In the genomic region with DNA sequence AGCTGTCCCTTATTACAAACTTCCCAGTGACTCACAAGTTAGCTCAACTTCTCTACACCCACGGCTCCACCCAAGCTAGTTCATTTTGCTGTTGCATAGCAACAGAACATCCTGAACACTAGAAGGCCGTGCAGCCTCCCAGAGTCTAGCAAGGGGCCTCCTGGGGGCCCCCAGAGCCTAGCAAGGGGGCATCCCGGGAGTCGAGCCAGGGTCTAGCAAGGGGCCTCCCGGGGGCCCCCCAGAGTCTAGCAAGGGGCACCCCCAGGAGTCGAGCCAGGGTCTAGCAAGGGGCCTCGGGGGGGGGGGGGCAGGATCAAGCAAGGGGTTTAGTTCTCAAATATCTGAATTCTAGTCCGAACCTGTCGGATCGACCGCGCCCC, we compare ENCODE assay signal across 8 mouse cellular contexts. TPM values are rescaled to one million over a fixed set of nuclear protein-coding genes. Genes with fewer than 3 reads are reported as not detected.
DNase-seq lines count a peak whose midpoint lies in the region; ATAC-seq and TF ChIP-seq lines count a peak whose summit lies in the region.

No protein-coding gene starts in this region.

- TF ChIP-seq EP300 in lung, postnatal 0 days (IDR thresholded peaks at IDR 0.05) = no peak; the same call in 1 of the 2 replicates

- in situ Hi-C loops in ES-E14 (cut with MboI; ENCODE audit: low sequenced_read_pairs in 2 of 2, unreplicated experiment in 2 of 2) = no loop called here

- WGBS in forebrain, embryonic 13.5 days = under 1% methylated on average over 12 of the region's 12 CpGs
- under 1% methylated on average over 11 of the region's 12 CpGs for WGBS in lung, postnatal 0 days

- H3K4me3 ChIP-seq in ES-E14 (ENCODE audit: insufficient read depth in 1 of 2, low read depth in 1 of 2, low read length in 2 of 2, poor library complexity in 1 of 2, severe bottlenecking in 1 of 2) = peak overlapping the region; percentile 77 to 99
- H3K4me3 ChIP-seq in forebrain, embryonic 13.5 days = peak overlapping the region; percentile 69
- peak overlapping the region; percentile 75 for H3K4me3 ChIP-seq in lung, postnatal 0 days (ENCODE audit: low read depth, low read length)

- H3K9me3 ChIP-seq in ES-E14 (ENCODE audit: control insufficient read depth, insufficient read depth, low read depth, low read length) = no peaks in the 10 kb centered on the region
- H3K9me3 ChIP-seq in forebrain, embryonic 13.5 days (replicated peaks) = no peaks in the 10 kb centered on the region
- no peaks in the 10 kb centered on the region for H3K9me3 ChIP-seq in lung, postnatal 0 days (ENCODE audit: low read length)

- no peaks in the 10 kb centered on the region for H3K27me3 ChIP-seq in forebrain, embryonic 13.5 days
- no peaks in the 10 kb centered on the region for H3K27me3 ChIP-seq in lung, postnatal 0 days (replicated peaks; ENCODE audit: insufficient read depth, low read length)

- TF ChIP-seq CTCF in lung, postnatal 0 days (IDR thresholded peaks at IDR 0.05) = no peak

- peaks cover 14% of the 10 kb centered on the region for H3K36me3 ChIP-seq in ES-E14 (ENCODE audit: control insufficient read depth, insufficient read depth, low read length, poor library complexity, severe bottlenecking)
- H3K36me3 ChIP-seq in forebrain, embryonic 13.5 days (ENCODE audit: poor library complexity, severe bottlenecking) = peaks cover 27% of the 10 kb centered on the region
- peaks cover 10% of the 10 kb centered on the region; the same call in 1 of the 2 replicates for H3K36me3 ChIP-seq in lung, postnatal 0 days (ENCODE audit: insufficient read depth, low read length)

- H3K4me2 ChIP-seq in forebrain, embryonic 13.5 days = peak overlapping the region; percentile 72
- peak overlapping the region; percentile 72 for H3K4me2 ChIP-seq in lung, postnatal 0 days (replicated peaks; ENCODE audit: low read depth, low read length)

- ATAC-seq in forebrain, embryonic 13.5 days = peak; percentile 57
- ATAC-seq in lung, postnatal 0 days = peak; percentile 67

- intact Hi-C loops in heart, postnatal 14 days (cut with DNase I) = loop anchor here (2.0 to 5.0 kb wide), 2 partner anchors 150 to 223 kb away; no protein-coding TSS in a partner anchor

- H3K9ac ChIP-seq in ES-E14 (ENCODE audit: insufficient read depth, low read depth, low read length, poor library complexity, severe bottlenecking) = peak overlapping the region; percentile 84
- H3K9ac ChIP-seq in forebrain, embryonic 13.5 days = peak overlapping the region; percentile 68
- peak overlapping the region; percentile 74 for H3K9ac ChIP-seq in lung, postnatal 0 days (replicated peaks; ENCODE audit: low read depth)

- peak; percentile 43 for DNase-seq in ES-E14 (ENCODE audit: low read depth, low spot score)
- peak; percentile 49 for DNase-seq in brain, embryonic 18.5 days (ENCODE audit: low read depth, low spot score)
- peak; percentile 65 to 66 for DNase-seq in heart, postnatal 14 days
- peak; percentile 49 to 61 for DNase-seq in layer of hippocampus, adult 8-10 months (ENCODE audit: low spot score in 2 of 2)
- DNase-seq in lung, postnatal 0 days (ENCODE audit: low spot score) = peak; percentile 96
- peak; percentile 68 for DNase-seq in ovary, adult 18-20 months (ENCODE audit: low spot score)
- DNase-seq in thymus, postnatal 0 days (ENCODE audit: low spot score) = peak; percentile 84

- no peaks in the 10 kb centered on the region for H3K4me1 ChIP-seq in ES-E14 (ENCODE audit: control insufficient read depth in 2 of 2, insufficient read depth in 2 of 2, low read length in 2 of 2, poor library complexity in 1 of 2)
- peaks cover 36% of the 10 kb centered on the region for H3K4me1 ChIP-seq in forebrain, embryonic 13.5 days
- H3K4me1 ChIP-seq in lung, postnatal 0 days (ENCODE audit: insufficient read depth, low read depth, low read length) = peaks cover 5% of the 10 kb centered on the region

- peak overlapping the region; percentile 51; the same call in 1 of the 2 replicates for H3K27ac ChIP-seq in ES-E14 (ENCODE audit: insufficient read depth, low read depth, low read length, poor library complexity, severe bottlenecking)
- peak overlapping the region; percentile 94 for H3K27ac ChIP-seq in forebrain, embryonic 13.5 days
- peak overlapping the region; percentile 98 for H3K27ac ChIP-seq in lung, postnatal 0 days (ENCODE audit: low read length)

TF ChIP-seq in ES-E14, 5 proteins besides CTCF, POLR2A, EP300 and RAD21:
- no peak for TF ChIP-seq ZNF384 (IDR thresholded peaks at IDR 0.05; ENCODE audit: low read depth, low read length)
- TF ChIP-seq MAFK (IDR thresholded peaks at IDR 0.05; ENCODE audit: insufficient read depth, low read depth, low read length) = no peak
- no peak for TF ChIP-seq ZC3H11A (IDR thresholded peaks at IDR 0.05; ENCODE audit: borderline replicate concordance, low read depth, low read length)
- no peak for TF ChIP-seq CHD2 (IDR thresholded peaks at IDR 0.05; ENCODE audit: low read depth, low read length)
- no peak for TF ChIP-seq HCFC1 (IDR thresholded peaks at IDR 0.05; ENCODE audit: borderline replicate concordance, insufficient read depth, low read length)

RNA-seq across cellular contexts. Expression of a gene that starts 0.8 kb away (rescaled TPM):
- 54.3 and 85.8 TPM in 2 replicates for total RNA-seq in ES-E14 (2012; rRNA removed)
- 225 and 238 TPM in 2 replicates for polyA plus RNA-seq in forebrain, embryonic 13.5 days (2015; fragmentation: Nextera tagmentation; extraction: Ambion mirVana)
- 10 to 100 TPM; 60.7 to 66.1 TPM for total RNA-seq in heart, postnatal 14 days (2021)
- 100 to 1,000 TPM in 1 of 4 experiments, 10 to 100 TPM in 3; 89.0 to 103 (median 98.2) TPM for total RNA-seq in layer of hippocampus, adult 8-10 months (2022)
- 166 and 171 TPM in 2 replicates for polyA plus RNA-seq in lung, postnatal 0 days (2015; fragmentation: Nextera tagmentation; extraction: Ambion mirVana)
- polyA plus RNA-seq in thymus, postnatal 0 days (2015; fragmentation: Nextera tagmentation; extraction: Ambion mirVana) = 165 and 186 TPM in 2 replicates

RNA-seq across cellular contexts. Expression of a gene that starts 38.8 kb away (rescaled TPM):
- 1.5 and 3.5 TPM in 2 replicates for total RNA-seq in ES-E14 (2012; rRNA removed)
- 0.10 and 0.40 TPM in 2 replicates for polyA plus RNA-seq in forebrain, embryonic 13.5 days (2015; fragmentation: Nextera tagmentation; extraction: Ambion mirVana)
- total RNA-seq in heart, postnatal 14 days (2021) = under 1 TPM; 0.10 to 0.14 TPM
- total RNA-seq in layer of hippocampus, adult 8-10 months (2022) = under 1 TPM in 1 of 4 experiments, not detected in 3; 0.17 TPM
- 2.5 and 3.5 TPM in 2 replicates for polyA plus RNA-seq in lung, postnatal 0 days (2015; fragmentation: Nextera tagmentation; extraction: Ambion mirVana)
- polyA plus RNA-seq in thymus, postnatal 0 days (2015; fragmentation: Nextera tagmentation; extraction: Ambion mirVana) = 0.68 and 0.82 TPM in 2 replicates

Comparison
In these comparisons a context has a peak if more than half of its experiments do, and no peak if none do; other contexts are left out.
1. Peak in every context shown above with its lines: DNase-seq, ATAC-seq, H3K4me3 ChIP-seq and H3K27ac ChIP-seq.
2. DNase-seq: peak in every context shown above with its lines; median percentile 96 in lung, postnatal 0 days; 84 in thymus, postnatal 0 days; 68 in ovary, adult 18-20 months; 66 in heart, postnatal 14 days; 55 in layer of hippocampus, adult 8-10 months; 49 in brain, embryonic 18.5 days; 43 in ES-E14.